Mouse (Mus musculus) ES-E14 (cell line): ENCODE measurements around the gene Tnfsf10. TPM values are rescaled to one million over a fixed set of nuclear protein-coding genes. Genes with fewer than 3 reads are reported as not detected.

Experiments
- DNase-seq: peaks from one replicate; pipeline ENCODE4 v3.0.0-alpha.2; 2013; ENCODE audit warnings: low read depth, low spot score
- H3K27ac ChIP-seq: 2 replicates; pipeline ENCODE4 v1.5.1; 2012; ENCODE audit warnings: low read depth, mild to moderate bottlenecking, low read length, moderate library complexity, mixed read lengths; ENCODE audit not compliant: poor library complexity, insufficient read depth, severe bottlenecking
- H3K36me3 ChIP-seq: 2 replicates; pipeline ENCODE4 v1.6.1; 2012; ENCODE audit warnings: mild to moderate bottlenecking, low read length, moderate library complexity, mixed read lengths; ENCODE audit not compliant: control insufficient read depth, poor library complexity, insufficient read depth, severe bottlenecking
- H3K4me1 ChIP-seq, 2 experiments: fragments of 150-350 bp in 1 of 2; sonication (generic) in 1 of 2; 2 replicates each; pipeline ENCODE4 v1.6.1; 2012; ENCODE audit warnings: low read length in 2 of 2, mild to moderate bottlenecking in 1 of 2, mixed read lengths in 1 of 2; ENCODE audit not compliant: control insufficient read depth in 2 of 2, insufficient read depth in 2 of 2, poor library complexity in 1 of 2
- H3K4me3 ChIP-seq, 2 experiments: fragments of 150-350 bp in 1 of 2; sonication (generic) in 1 of 2; 2 replicates each; pipeline ENCODE4 v1.5.1; 2012; ENCODE audit warnings: low read length in 2 of 2, low read depth in 1 of 2, mild to moderate bottlenecking in 1 of 2, mixed read lengths in 1 of 2; ENCODE audit not compliant: insufficient read depth in 1 of 2, poor library complexity in 1 of 2, severe bottlenecking in 1 of 2
- H3K9ac ChIP-seq: 2 replicates; pipeline ENCODE4 v1.6.1; 2012; ENCODE audit warnings: low read depth, mild to moderate bottlenecking, low read length, mixed read lengths; ENCODE audit not compliant: poor library complexity, insufficient read depth, severe bottlenecking
- H3K9me3 ChIP-seq: fragments of 150-350 bp; sonication (generic); 2 replicates; pipeline ENCODE4 v1.6.1; 2012; ENCODE audit warnings: low read depth, mild to moderate bottlenecking, low read length; ENCODE audit not compliant: control insufficient read depth, insufficient read depth
- CHD2 ChIP-seq: IDR thresholded peaks from 2 replicates; pipeline ENCODE4 v1.6.1; 2014; ENCODE audit warnings: mild to moderate bottlenecking, low read depth, low read length, inconsistent platforms
- HCFC1 ChIP-seq: IDR thresholded peaks from 2 replicates; pipeline ENCODE4 v1.6.1; 2012; ENCODE audit warnings: low read length, inconsistent platforms, borderline replicate concordance; ENCODE audit not compliant: insufficient read depth
- MAFK ChIP-seq: IDR thresholded peaks from 2 replicates; pipeline ENCODE4 v1.6.1; 2014; ENCODE audit warnings: mild to moderate bottlenecking, low read depth, low read length, inconsistent platforms; ENCODE audit not compliant: insufficient read depth
- ZC3H11A ChIP-seq: IDR thresholded peaks from 2 replicates; pipeline ENCODE4 v1.6.1; 2012; ENCODE audit warnings: low read depth, mild to moderate bottlenecking, inconsistent platforms, low read length, borderline replicate concordance
- ZNF384 ChIP-seq: IDR thresholded peaks from 2 replicates; pipeline ENCODE4 v1.6.1; 2012; ENCODE audit warnings: low read depth, low read length, inconsistent platforms
- in situ Hi-C, 2 experiments: fragments of 600-800 bp; cut with MboI; formaldehyde crosslinking; loops; one replicate each; pipeline ENCODE4 v1.15.1; 2025; ENCODE audit warnings: low sequenced_read_pairs in 2 of 2, inconsistent platforms in 1 of 2; ENCODE audit not compliant: unreplicated experiment in 2 of 2
- total RNA-seq: library from RNA; depleted of rRNA; stranded (reverse); fragments of 300-350 nt; gene quantifications from 2 replicates; pipeline ENCODE4 v1.2.3, GENCODE M21; 2012

Gene Tnfsf10
- total RNA-seq, 1 experiment, result not detected

GRCm38 (mm10) chr3:27314506-27315164 lies 2.2 kb upstream of the Tnfsf10 start:
- H3K4me1 ChIP-seq, result no peaks in the 10 kb centered on the region
- TF ChIP-seq MAFK, result no peak
- TF ChIP-seq HCFC1, result no peak
- TF ChIP-seq ZNF384, result no peak
- no peak for TF ChIP-seq CHD2
- TF ChIP-seq ZC3H11A, result no peak
- no peak overlapping the region for H3K9ac ChIP-seq
- H3K27ac ChIP-seq, result no peak overlapping the region
- no peak overlapping the region for H3K4me3 ChIP-seq
- no peaks in the 10 kb centered on the region for H3K36me3 ChIP-seq
- DNase-seq, result no peak
- H3K9me3 ChIP-seq, result no peaks in the 10 kb centered on the region
- in situ Hi-C loops, result no loop called here

GRCm38 (mm10) chr3:27317288-27318024 lies 628 bp downstream of the Tnfsf10 start:
- Histone ChIP-seq H3K9ac (no peak overlapping the region), H3K9me3 (no peaks in the 10 kb centered on the region), H3K4me1 (no peaks in the 10 kb centered on the region), H3K27ac (no peak overlapping the region), H3K36me3 (no peaks in the 10 kb centered on the region), H3K4me3 (no peak overlapping the region)
- in situ Hi-C loops, result no loop called here
- TF ChIP-seq MAFK, result no peak
- TF ChIP-seq HCFC1, result no peak
- DNase-seq, result no peak

DNA sequence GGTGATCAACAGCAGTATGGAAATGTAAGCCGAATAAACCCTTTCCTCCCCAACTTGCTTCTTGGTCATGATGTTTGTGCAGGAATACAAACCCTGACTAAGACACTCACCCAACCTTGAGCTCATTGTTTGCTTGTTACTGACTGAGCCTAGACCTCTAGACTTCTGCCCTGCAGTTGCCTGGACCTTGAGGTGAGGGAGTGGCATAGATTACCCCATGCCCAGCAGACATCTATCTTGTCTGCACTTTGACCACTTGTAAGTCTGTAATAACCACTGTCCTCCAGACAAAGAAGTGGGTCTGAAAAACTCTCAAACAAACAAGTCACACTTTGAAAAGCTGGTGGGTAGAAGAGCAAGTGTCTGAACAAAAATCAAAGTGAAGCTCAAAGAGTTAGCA lies 2.8 kb downstream of the Tnfsf10 start:
- DNase-seq, result no peak
- H3K36me3 ChIP-seq, result no peaks in the 10 kb centered on the region
- H3K9me3 ChIP-seq, result no peaks in the 10 kb centered on the region
- in situ Hi-C loops, result no loop called here
- no peaks in the 10 kb centered on the region for H3K4me1 ChIP-seq
- no peak for TF ChIP-seq HCFC1
- TF ChIP-seq ZNF384, result no peak
- no peak for TF ChIP-seq MAFK
- no peak for TF ChIP-seq CHD2
- TF ChIP-seq ZC3H11A, result no peak
- H3K4me3 ChIP-seq, result no peak overlapping the region
- no peak overlapping the region for H3K9ac ChIP-seq
- H3K27ac ChIP-seq, result no peak overlapping the region

- TF ChIP-seq ZC3H11A (no peak), HCFC1 (no peak), CHD2 (no peak), ZNF384 (no peak)
Measured at GRCm38 (mm10) chr3:27320613-27321495, 4.0 kb downstream of the Tnfsf10 start.

More at GRCm38 (mm10) chr3:27320613-27321495, 4.0 kb downstream of the Tnfsf10 start:
- no peaks in the 10 kb centered on the region for H3K36me3 ChIP-seq
- no peak for DNase-seq
- H3K4me3 ChIP-seq, result no peak overlapping the region
- in situ Hi-C loops, result no loop called here
- H3K9me3 ChIP-seq, result no peaks in the 10 kb centered on the region
- no peak overlapping the region for H3K9ac ChIP-seq
- H3K4me1 ChIP-seq, result no peaks in the 10 kb centered on the region
- H3K27ac ChIP-seq, result no peak overlapping the region
